In genomic region chr8:115436356-115436721, GRCm38 (mm10) we compare ENCODE assay signal across 14 mouse cellular contexts.
"Had no signal": no experiment of that assay in that cellular context is flagged by ENCODE, and none has a peak within 500 bp of the region (broad histone marks: within the 10 kb centered on the region; RNA-seq: fewer than 3 reads in every experiment).

No protein-coding gene starts in this region.

- ATAC-seq: liver, postnatal 0 days; lung, postnatal 0 days had no signal

- DNase-seq: kidney, adult 2 months; kidney, postnatal 10 days; kidney, postnatal 36 days; left cerebral cortex, postnatal 4 days; liver, postnatal 0 days; lung, embryonic 14.5 days; midbrain, embryonic 14.5 days; right cerebral cortex, adult 18-20 months; right cerebral cortex, postnatal 25 days; spleen, adult 18-20 months; thymus, adult 18-20 months; thymus, postnatal 14 days; thymus, postnatal 4 days had no signal
